ENCODE assay signal across 15 mouse cellular contexts in the genomic region with DNA sequence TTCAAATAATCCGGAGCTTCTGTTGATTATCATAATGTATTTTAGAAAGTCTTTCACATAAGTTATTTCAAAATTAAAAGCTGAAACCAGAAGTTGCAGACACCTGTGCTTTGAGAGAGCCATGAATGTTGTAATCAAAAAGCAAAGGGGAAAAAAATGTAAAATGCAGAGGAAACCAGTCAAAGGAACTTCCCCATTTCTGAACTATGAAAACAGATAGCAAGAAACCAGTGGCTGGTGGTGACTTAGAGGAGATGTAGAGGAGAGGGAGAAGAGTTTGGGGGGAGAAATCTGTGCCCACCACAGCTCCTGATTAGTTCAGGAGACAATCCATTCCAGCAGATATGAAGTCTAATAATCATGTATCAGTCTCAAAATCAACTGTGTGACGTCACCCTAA.
"Had no signal": no experiment of that assay in that cellular context is flagged by ENCODE, and none has a peak within 500 bp of the region (broad histone marks: within the 10 kb centered on the region; RNA-seq: fewer than 3 reads in every experiment).

No protein-coding gene starts in this region.

- DNase-seq: gastrocnemius, postnatal 14 days; gastrocnemius, postnatal 36 days; heart, adult 18-20 months; heart, postnatal 10 days; heart, postnatal 4 days; kidney, adult 18-20 months; kidney, adult 8-10 months; kidney, postnatal 10 days; kidney, postnatal 36 days; left cerebral cortex, postnatal 4 days had no signal

- ATAC-seq: hindbrain, embryonic 16.5 days; inflammation-experienced regulatory T-cells, adult 6 months; intestine, embryonic 15.5 days; intestine, postnatal 0 days; liver, embryonic 12.5 days had no signal
